Mouse (Mus musculus) brain, embryonic 14.5 days (tissue): ENCODE data around the gene Nme9. TPM values are rescaled to one million over a fixed set of nuclear protein-coding genes. Genes with fewer than 3 reads are reported as not detected.

Experiments
- DNase-seq: peaks from one replicate; pipeline ENCODE4 v3.0.0-alpha.2; 2011; ENCODE audit warnings: low read depth
- CTCF ChIP-seq: fragments of 200-500 bp; IDR thresholded peaks from 2 replicates; pipeline ENCODE4 v1.5.1; 2012; ENCODE audit warnings: inconsistent platforms, mild to moderate bottlenecking, moderate library complexity, borderline replicate concordance; ENCODE audit not compliant: insufficient read depth, insufficient read length; ENCODE audit errors: extremely low read depth
- POLR2A ChIP-seq: fragments of 200-500 bp; IDR thresholded peaks from 2 replicates; pipeline ENCODE4 v1.6.1; 2012; ENCODE audit warnings: mild to moderate bottlenecking, inconsistent platforms, borderline replicate concordance; ENCODE audit not compliant: poor library complexity, insufficient read depth, insufficient read length, severe bottlenecking; ENCODE audit errors: extremely low read depth
- polyA plus RNA-seq: library from polyadenylated mRNA; depleted of rRNA; stranded (reverse); fragments of >200 nt; gene quantifications from 2 replicates; pipeline ENCODE4 v1.2.3, GENCODE M21; 2012; rRNA removed

Gene Nme9
- polyA plus RNA-seq, 1 experiment = 0.56 TPM

DNA sequence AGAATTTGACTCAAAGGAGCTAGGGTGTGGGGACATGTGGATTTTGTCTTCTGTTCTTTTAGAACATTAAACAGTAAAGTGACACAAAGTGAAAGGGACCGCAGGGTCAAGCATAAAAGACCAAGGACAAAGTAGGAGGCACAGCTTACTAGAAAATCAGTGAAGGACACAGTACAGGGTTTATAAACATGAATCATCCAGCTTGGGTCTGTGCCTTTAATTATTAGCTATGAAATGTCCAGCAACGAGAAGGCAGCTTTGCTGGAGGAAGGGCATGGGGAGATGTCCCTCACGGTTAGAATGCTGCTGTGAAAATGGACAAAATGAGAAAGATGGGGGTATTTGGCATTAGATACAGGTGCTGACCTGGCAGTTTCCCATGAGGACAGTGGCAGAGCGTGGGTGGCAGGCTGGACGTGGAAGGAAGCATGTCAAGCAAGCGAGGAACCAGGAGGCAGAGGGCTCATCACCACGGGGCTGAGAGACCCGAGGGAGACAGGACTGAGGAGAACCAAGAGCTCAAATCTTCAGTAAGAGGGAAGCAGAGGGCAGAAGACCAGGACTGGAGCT is 35.9 kb downstream of the Nme9 start:
- TF ChIP-seq POLR2A (no peak), CTCF (no peak)
- DNase-seq = no peak

DNA sequence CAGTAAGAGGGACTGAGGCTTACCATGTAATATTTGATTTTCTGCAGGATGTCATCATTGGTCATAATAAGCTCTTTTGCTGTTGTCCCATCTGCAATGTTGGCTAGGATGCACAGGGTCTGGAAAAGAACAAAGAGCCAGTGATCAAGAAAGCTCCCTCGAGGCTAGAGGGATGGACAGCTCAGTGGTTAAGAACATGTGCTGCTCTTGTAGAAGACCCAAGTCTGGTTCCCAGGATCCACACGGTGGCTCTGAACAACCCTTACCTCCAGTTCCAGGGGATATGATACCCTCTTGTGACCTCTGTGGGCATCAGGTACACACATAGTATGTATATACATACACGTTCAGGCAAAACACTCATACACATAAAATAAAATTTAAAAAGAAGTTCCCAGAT is 36.6 kb downstream of the Nme9 start:
- no peak for DNase-seq
- TF ChIP-seq POLR2A (no peak), CTCF (no peak)

- TF ChIP-seq POLR2A (no peak), CTCF (no peak)
Observed at GRCm38 (mm10) chr9:99491050-99491449, 39.8 kb downstream of the Nme9 start.

GRCm38 (mm10) chr9:99492634-99493200 is 41.4 kb downstream of the Nme9 start:
- DNase-seq = no peak
- TF ChIP-seq POLR2A (no peak), CTCF (no peak)

More at GRCm38 (mm10) chr9:99491050-99491449, 39.8 kb downstream of the Nme9 start:
- no peak for DNase-seq

- TF ChIP-seq POLR2A (no peak), CTCF (no peak)
- no peak for DNase-seq
Observed at GRCm38 (mm10) chr9:99499336-99499735, 48.1 kb downstream of the Nme9 start.

- no peak for DNase-seq
- no peak for TF ChIP-seq POLR2A
- no peak for TF ChIP-seq CTCF
Observed at GRCm38 (mm10) chr9:99505875-99506274, 54.6 kb downstream of the Nme9 start.

Other genes starting within 250 kb of the Nme9 start
- not detected in 2 replicates for gene Faiml, start 214.2 kb upstream of the Nme9 start, polyA plus RNA-seq
- 32.7 and 34.0 TPM in 2 replicates for gene Cep70, start 208.1 kb upstream of the Nme9 start, polyA plus RNA-seq
- 0.56 and 0.63 TPM in 2 replicates for gene Esyt3, start 92.9 kb upstream of the Nme9 start, polyA plus RNA-seq
- 61.5 and 71.0 TPM in 2 replicates for gene Mras, start 14.1 kb upstream of the Nme9 start, polyA plus RNA-seq
- 54.8 and 57.7 TPM in 2 replicates for gene Armc8, start 117.4 kb downstream of the Nme9 start, polyA plus RNA-seq
- gene Dbr1, start 124.3 kb downstream of the Nme9 start, polyA plus RNA-seq = 18.0 and 19.6 TPM in 2 replicates
- not detected in 2 replicates for gene A4gnt, start 161.0 kb downstream of the Nme9 start, polyA plus RNA-seq
- 5.2 and 8.2 TPM in 2 replicates for gene Dzip1l, start 178.0 kb downstream of the Nme9 start, polyA plus RNA-seq